Mouse (Mus musculus): ENCODE results near the gene Cfap43. TPM values are rescaled to one million over a fixed set of nuclear protein-coding genes. Genes with fewer than 3 reads are reported as not detected.

The Cfap43 gene
- 0.10 and 0.19 TPM in 2 replicates for polyA plus RNA-seq (2016; fragmentation: Nextera tagmentation; extraction: Ambion mirVana)

DNA sequence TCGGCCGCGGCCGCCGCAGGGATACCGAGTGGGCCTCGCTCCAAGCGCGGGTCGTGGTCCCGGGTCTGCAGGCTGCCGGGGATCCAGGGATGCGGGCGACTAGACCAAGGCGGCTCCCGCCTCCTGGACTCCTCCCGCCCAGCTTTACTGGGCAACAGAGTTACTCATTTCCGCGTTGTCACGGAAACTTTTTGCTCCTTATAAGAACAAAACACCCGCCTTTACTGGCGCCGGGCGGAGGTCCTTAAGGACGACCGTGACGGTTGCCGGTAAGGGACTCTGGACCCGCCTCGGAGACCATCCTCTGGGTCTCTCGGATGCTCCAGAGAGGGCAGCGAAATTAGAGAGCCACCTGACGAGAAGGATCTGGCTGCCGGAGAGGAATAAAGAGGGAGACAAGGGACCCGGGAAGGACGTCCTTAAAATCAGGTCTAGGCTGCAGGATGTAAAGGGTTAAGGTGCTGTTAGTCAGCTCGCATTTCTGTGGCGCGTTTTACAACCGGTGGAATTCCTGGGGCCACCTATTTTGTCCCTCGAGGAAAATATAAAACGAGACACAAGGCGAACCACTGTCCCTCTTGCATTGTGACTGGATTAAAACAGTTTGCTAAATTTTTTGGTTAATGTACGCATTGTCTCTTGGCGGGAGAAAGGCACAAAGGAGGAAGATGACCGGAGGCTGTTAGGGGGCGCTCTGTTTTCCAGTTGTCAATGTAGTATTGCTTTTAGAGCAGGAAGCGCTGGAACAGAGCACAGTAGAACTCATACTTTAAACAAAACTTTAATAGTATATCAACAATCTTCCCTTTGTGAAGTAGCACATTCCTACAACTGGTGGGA, at the start of gene Cfap43, which contains the start of gene Itprip:
Cfap43 (minus strand) TSS at position 162 of the 840 bp plus-strand sequence.
Itprip (minus strand) TSS at position 174 of the 840 bp plus-strand sequence.
- under 1% methylated on average over 48 of the region's 48 CpGs for WGBS
- H3K27me3 ChIP-seq (replicated peaks), result no peaks in the 10 kb centered on the region
- peak within 1 kb of the TSS; percentile 86 for H3K4me3 ChIP-seq
- peak within 1 kb of the TSS; percentile 87 for H3K4me2 ChIP-seq
- H3K27ac ChIP-seq (ENCODE audit: poor library complexity, severe bottlenecking), result peak within 1 kb of the TSS; percentile 94
- peak; percentile 76 for ATAC-seq (ENCODE audit: insufficient number of reproducible peaks, low FRiP score)
- 0 out of 2 replicates have a peak, but pooled peaks cover under 1% of the 10 kb centered on the region for H3K36me3 ChIP-seq
- peaks cover 40% of the 10 kb centered on the region for H3K4me1 ChIP-seq (replicated peaks)
- H3K9ac ChIP-seq, result peak within 1 kb of the TSS; percentile 94
- no peaks in the 10 kb centered on the region for H3K9me3 ChIP-seq (replicated peaks)

DNA sequence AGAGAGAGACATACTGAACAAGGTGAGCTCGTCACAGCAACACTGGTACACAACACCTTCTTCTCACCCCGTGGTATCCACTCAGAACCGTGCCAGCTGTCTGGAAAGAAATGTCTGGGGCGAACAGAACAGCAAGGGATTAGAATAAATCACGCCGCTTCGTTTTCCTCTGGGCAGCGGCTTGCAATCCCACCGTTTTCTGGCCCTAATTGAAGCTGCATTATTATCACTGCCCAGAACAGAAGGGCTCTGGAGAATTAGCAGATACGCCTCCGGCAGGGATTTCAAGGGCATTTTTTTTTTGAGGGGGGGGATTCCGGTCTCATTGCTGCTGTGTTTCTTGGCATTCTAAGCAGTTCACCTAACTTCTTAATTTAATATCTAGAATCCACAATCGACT, 39.1 kb upstream of the Cfap43 start:
- ATAC-seq (ENCODE audit: insufficient number of reproducible peaks, low FRiP score), result no peak

GRCm38 (mm10) chr19:47953169-47953568, 34.1 kb upstream of the Cfap43 start:
- Histone ChIP-seq H3K27me3 (replicated peaks) (peaks cover 4% of the 10 kb centered on the region; the same call in 1 of the 2 replicates), H3K9me3 (replicated peaks) (no peaks in the 10 kb centered on the region), H3K9ac (no peak overlapping the region), H3K4me1 (replicated peaks) (no peaks in the 10 kb centered on the region), H3K4me3 (no peak overlapping the region), H3K27ac (ENCODE audit: poor library complexity, severe bottlenecking) (no peak overlapping the region), H3K36me3 (no peaks in the 10 kb centered on the region), H3K4me2 (no peak overlapping the region)
- no peak for ATAC-seq (ENCODE audit: insufficient number of reproducible peaks, low FRiP score)
- 81% methylated on average over 9 of the region's 9 CpGs for WGBS

More for the DNA sequence above, 39.1 kb upstream of the Cfap43 start:
- H3K9ac ChIP-seq, result no peak overlapping the region
- H3K36me3 ChIP-seq, result no peaks in the 10 kb centered on the region
- no peak overlapping the region for H3K4me2 ChIP-seq
- no peaks in the 10 kb centered on the region for H3K4me1 ChIP-seq (replicated peaks)
- H3K27ac ChIP-seq (ENCODE audit: poor library complexity, severe bottlenecking), result no peak overlapping the region
- 64% methylated on average over 13 of the region's 13 CpGs for WGBS
- no peaks in the 10 kb centered on the region for H3K9me3 ChIP-seq (replicated peaks)
- no peak overlapping the region for H3K4me3 ChIP-seq
- no peaks in the 10 kb centered on the region; the same call in 1 of the 2 replicates for H3K27me3 ChIP-seq (replicated peaks)

- 76% methylated on average over 7 of the region's 7 CpGs for WGBS
- no peak overlapping the region for H3K27ac ChIP-seq (ENCODE audit: poor library complexity, severe bottlenecking)
Observed at GRCm38 (mm10) chr19:47950946-47951345, 31.9 kb upstream of the Cfap43 start.

GRCm38 (mm10) chr19:47946821-47947465, 27.9 kb upstream of the Cfap43 start:
- H3K27ac ChIP-seq (ENCODE audit: poor library complexity, severe bottlenecking), result no peak overlapping the region
- peaks cover 16% of the 10 kb centered on the region; the same call in 1 of the 2 replicates for H3K27me3 ChIP-seq (replicated peaks)
- no peak overlapping the region for H3K9ac ChIP-seq
- no peaks in the 10 kb centered on the region for H3K9me3 ChIP-seq (replicated peaks)
- WGBS, result 45% methylated on average over 23 of the region's 23 CpGs
- no peaks in the 10 kb centered on the region for H3K36me3 ChIP-seq
- H3K4me2 ChIP-seq, result peak overlapping the region; percentile 42
- no peaks in the 10 kb centered on the region for H3K4me1 ChIP-seq (replicated peaks)
- H3K4me3 ChIP-seq, result no peak overlapping the region
- no peak for ATAC-seq (ENCODE audit: insufficient number of reproducible peaks, low FRiP score)

More at GRCm38 (mm10) chr19:47950946-47951345, 31.9 kb upstream of the Cfap43 start:
- ATAC-seq (ENCODE audit: insufficient number of reproducible peaks, low FRiP score), result no peak
- Histone ChIP-seq H3K4me3 (no peak overlapping the region), H3K36me3 (no peaks in the 10 kb centered on the region), H3K4me2 (no peak overlapping the region), H3K27me3 (replicated peaks) (peaks cover 7% of the 10 kb centered on the region; the same call in 1 of the 2 replicates), H3K9ac (no peak overlapping the region), H3K4me1 (replicated peaks) (no peaks in the 10 kb centered on the region), H3K9me3 (replicated peaks) (no peaks in the 10 kb centered on the region)

DNA sequence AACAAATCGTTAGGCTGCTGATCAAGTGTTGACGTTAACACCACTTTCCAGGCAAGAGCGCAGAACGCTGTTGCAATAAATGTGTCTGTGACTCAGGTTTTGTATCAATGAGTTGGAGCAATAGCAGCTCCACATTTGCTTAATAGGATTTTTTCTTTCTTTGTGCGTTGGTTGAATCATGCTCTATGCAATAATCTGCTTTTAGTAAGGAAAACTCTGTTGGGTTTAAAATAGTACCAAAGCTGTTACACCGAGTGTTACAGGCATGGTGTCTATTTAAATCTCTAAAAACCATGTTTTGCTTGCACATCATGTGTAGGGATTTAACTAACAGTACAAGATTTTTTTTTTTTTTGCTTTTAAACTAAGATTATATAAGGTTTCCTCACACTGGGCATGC, 20.3 kb upstream of the Cfap43 start:
- Histone ChIP-seq H3K27me3 (replicated peaks) (peaks cover 28% of the 10 kb centered on the region), H3K4me2 (no peak overlapping the region), H3K4me3 (no peak overlapping the region), H3K36me3 (no peaks in the 10 kb centered on the region), H3K9ac (no peak overlapping the region), H3K27ac (ENCODE audit: poor library complexity, severe bottlenecking) (no peak overlapping the region), H3K4me1 (replicated peaks) (peaks cover 10% of the 10 kb centered on the region), H3K9me3 (replicated peaks) (no peaks in the 10 kb centered on the region)
- 76% methylated on average over 6 of the region's 6 CpGs for WGBS
- no peak for ATAC-seq (ENCODE audit: insufficient number of reproducible peaks, low FRiP score)

DNA sequence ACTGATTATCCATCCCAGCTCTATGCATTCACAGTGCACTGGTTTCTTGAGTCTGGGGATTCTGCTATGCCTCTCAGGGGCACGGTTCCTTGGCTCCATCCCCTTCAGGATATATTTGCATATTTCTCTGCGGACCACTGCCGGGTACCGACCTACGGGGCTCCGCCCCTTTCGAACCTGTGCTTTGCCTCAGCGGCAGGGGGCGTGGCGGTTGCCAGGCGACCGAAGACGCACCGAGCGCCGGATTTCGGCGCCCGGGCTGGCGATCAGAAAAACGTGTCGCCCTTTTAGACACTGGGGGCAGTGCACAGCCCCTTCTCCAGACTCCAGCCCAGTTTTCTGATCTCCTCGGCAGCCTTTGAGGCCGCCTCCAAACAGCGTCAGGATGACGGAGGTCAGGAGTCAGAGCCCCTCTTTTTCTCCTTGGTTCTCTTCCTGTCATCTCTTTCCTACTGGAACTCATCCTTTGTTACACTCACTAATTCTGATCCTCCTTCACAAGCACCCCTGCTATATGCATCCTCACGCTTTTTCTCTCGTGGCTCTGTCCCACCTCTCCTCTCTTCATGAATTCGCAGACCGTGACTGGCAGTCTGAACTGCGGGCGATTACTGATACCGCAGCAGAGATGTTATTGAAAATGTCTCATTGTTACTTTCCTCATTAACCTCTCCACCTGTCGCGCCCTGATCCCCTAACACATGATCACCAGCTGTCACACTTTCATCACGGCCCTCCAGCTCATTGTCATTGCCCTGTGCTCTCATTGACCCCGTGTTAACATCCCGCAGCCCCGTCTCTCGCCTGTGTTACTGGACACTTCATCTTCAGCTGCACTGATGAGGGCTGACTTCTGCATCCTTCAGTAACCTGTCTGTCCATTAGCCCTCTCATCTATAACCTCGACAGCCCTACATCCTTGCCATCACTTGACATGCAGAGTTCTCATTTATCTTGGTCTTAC, 18.6 kb upstream of the Cfap43 start, which contains the start of gene Cfap58:
Cfap58 (plus strand) TSS at position 233 of the 964 bp plus-strand sequence.
- peak within 1 kb of the TSS; percentile 82 for H3K4me2 ChIP-seq
- no peak within 1 kb of the TSS for H3K27ac ChIP-seq (ENCODE audit: poor library complexity, severe bottlenecking)
- H3K9me3 ChIP-seq (replicated peaks), result no peaks in the 10 kb centered on the region; the same call in 1 of the 2 replicates
- H3K36me3 ChIP-seq, result no peaks in the 10 kb centered on the region
- H3K4me1 ChIP-seq (replicated peaks), result peaks cover 10% of the 10 kb centered on the region
- WGBS, result 8% methylated on average over 41 of the region's 41 CpGs
- peak; percentile 71 for ATAC-seq (ENCODE audit: insufficient number of reproducible peaks, low FRiP score)
- peaks cover 28% of the 10 kb centered on the region for H3K27me3 ChIP-seq (replicated peaks)
- peak within 1 kb of the TSS; percentile 43 for H3K4me3 ChIP-seq
- 0 out of 2 replicates have a peak within 1 kb of the TSS, but pooled peaks have one; percentile 21 for H3K9ac ChIP-seq

- peaks cover 28% of the 10 kb centered on the region for H3K27me3 ChIP-seq (replicated peaks)
- H3K4me1 ChIP-seq (replicated peaks), result peaks cover 10% of the 10 kb centered on the region
- peak overlapping the region; percentile 82 for H3K4me2 ChIP-seq
- no peak overlapping the region for H3K9ac ChIP-seq
- H3K9me3 ChIP-seq (replicated peaks), result no peaks in the 10 kb centered on the region; the same call in 1 of the 2 replicates
- no peak for ATAC-seq (ENCODE audit: insufficient number of reproducible peaks, low FRiP score)
- peak overlapping the region; percentile 43; the same call in 1 of the 2 replicates for H3K4me3 ChIP-seq
- no peak overlapping the region for H3K27ac ChIP-seq (ENCODE audit: poor library complexity, severe bottlenecking)
- 68% methylated on average over 9 of the region's 9 CpGs for WGBS
- H3K36me3 ChIP-seq, result no peaks in the 10 kb centered on the region
Observed at GRCm38 (mm10) chr19:47936938-47937337, 17.9 kb upstream of the Cfap43 start.

DNA sequence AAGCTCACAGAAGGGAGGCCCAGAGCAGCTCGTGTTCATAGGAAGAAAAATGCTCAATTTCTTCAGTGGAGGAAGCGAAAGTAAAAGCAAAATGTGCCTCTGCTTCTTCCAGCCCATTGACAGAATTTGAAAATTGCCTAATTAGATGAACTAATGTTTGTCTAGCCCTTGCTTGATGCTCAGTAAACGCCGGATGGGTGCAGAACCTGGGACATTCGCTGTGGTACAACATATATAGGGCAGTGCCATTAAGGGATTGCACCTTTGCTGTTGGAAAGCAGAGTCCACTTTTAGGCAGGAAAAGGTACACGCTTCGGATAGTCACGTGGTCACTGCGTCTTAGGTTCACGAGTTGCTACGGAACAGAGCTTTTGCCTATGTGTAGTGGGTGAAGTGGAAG, 17.4 kb upstream of the Cfap43 start:
- no peak overlapping the region for H3K9ac ChIP-seq
- H3K27me3 ChIP-seq (replicated peaks), result peaks cover 26% of the 10 kb centered on the region
- H3K4me3 ChIP-seq, result no peak overlapping the region
- H3K4me2 ChIP-seq, result no peak overlapping the region
- no peak for ATAC-seq (ENCODE audit: insufficient number of reproducible peaks, low FRiP score)
- no peaks in the 10 kb centered on the region for H3K36me3 ChIP-seq
- no peaks in the 10 kb centered on the region; the same call in 1 of the 2 replicates for H3K9me3 ChIP-seq (replicated peaks)
- H3K4me1 ChIP-seq (replicated peaks), result peaks cover 10% of the 10 kb centered on the region
- WGBS, result 89% methylated on average over 11 of the region's 11 CpGs
- H3K27ac ChIP-seq (ENCODE audit: poor library complexity, severe bottlenecking), result no peak overlapping the region

DNA sequence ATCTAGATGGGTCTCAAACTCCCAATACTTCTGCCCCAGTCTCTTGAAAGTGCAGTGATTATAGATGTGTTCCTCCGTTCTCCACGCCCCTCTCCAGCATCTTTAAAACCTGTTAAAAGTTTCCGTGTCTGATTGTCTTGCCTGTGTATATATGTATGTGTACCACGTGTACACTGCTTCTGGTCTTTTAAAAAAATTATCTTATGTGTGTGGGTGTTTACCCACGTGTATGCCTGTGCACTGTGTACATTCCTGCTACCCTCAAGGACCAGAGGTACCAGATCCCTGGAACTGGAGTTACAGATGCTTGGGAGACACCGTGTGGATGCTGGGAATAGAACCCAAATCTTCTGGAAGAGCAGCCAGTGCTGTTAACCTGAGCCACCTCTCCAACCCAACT, 16.4 kb upstream of the Cfap43 start:
- Histone ChIP-seq H3K27ac (ENCODE audit: poor library complexity, severe bottlenecking) (no peak overlapping the region), H3K9me3 (replicated peaks) (no peaks in the 10 kb centered on the region; the same call in 1 of the 2 replicates), H3K36me3 (no peaks in the 10 kb centered on the region), H3K4me1 (replicated peaks) (peaks cover 10% of the 10 kb centered on the region), H3K4me2 (no peak overlapping the region), H3K4me3 (no peak overlapping the region), H3K9ac (no peak overlapping the region), H3K27me3 (replicated peaks) (peaks cover 20% of the 10 kb centered on the region)
- 72% methylated on average over 6 of the region's 6 CpGs for WGBS
- no peak for ATAC-seq (ENCODE audit: insufficient number of reproducible peaks, low FRiP score)

Measured in heart, embryonic 12.5 days (tissue).